29 mouse cellular contexts compared by ENCODE assay signal in the genomic region with DNA sequence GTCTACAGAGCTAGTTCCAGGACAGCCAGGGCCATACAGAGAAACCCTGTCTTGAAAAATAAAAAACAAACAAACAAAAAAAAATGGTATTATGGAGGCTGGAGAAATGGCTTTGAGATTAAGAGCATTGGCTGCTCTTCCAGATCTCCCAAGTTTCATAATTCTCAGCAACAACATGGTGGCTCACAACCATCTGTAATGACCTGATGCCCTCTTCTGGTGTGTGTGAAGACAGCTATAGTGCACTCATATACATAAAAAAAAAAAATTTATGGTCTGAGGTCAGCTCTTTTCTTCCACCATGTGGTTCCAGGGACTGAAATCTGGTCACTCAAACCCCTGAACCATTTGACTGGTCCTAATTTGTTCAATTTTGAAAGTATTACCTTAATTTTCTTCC. TPM values are rescaled to one million over a fixed set of nuclear protein-coding genes. Genes with fewer than 3 reads are reported as not detected.
DNase-seq lines count a peak whose midpoint lies in the region; ATAC-seq and TF ChIP-seq lines count a peak whose summit lies in the region.
"Had no signal": no experiment of that assay in that cellular context is flagged by ENCODE, and none has a peak within 500 bp of the region (broad histone marks: within the 10 kb centered on the region; RNA-seq: fewer than 3 reads in every experiment).

No protein-coding gene starts in this region.

- ATAC-seq in forebrain, postnatal 0 days = no peak
- ATAC-seq in forebrain, embryonic 11.5 days (replicated peaks; ENCODE audit: low FRiP score) = no peak
- no peak for ATAC-seq in intestine, postnatal 0 days
- ATAC-seq in intestine, embryonic 16.5 days = no peak
- ATAC-seq: CD4-positive, CD25-positive, alpha-beta regulatory T cell, adult 4 months; forebrain, embryonic 13.5 days had no signal

- no peak for DNase-seq in forebrain, postnatal 0 days
- DNase-seq in forebrain, embryonic 11.5 days (ENCODE audit: low spot score) = no peak
- DNase-seq in lung, postnatal 36 days = peak; percentile 23
- no peak for DNase-seq in lung, postnatal 4 days
- DNase-seq in brain, embryonic 14.5 days (ENCODE audit: low read depth) = peak; percentile 28
- no peak for DNase-seq in urinary bladder, postnatal 14 days (ENCODE audit: low spot score)
- DNase-seq: adrenal gland, adult 8-10 months; cerebellum, adult 18-20 months; cerebellum, postnatal 14 days; gastrocnemius, postnatal 14 days; heart, postnatal 10 days; kidney, adult 18-20 months; layer of hippocampus, postnatal 36 days; lung, adult 2 months; right cerebral cortex, postnatal 25 days; thymus, adult 18-20 months; thymus, postnatal 36 days had no signal

- H3K27ac ChIP-seq in forebrain, postnatal 0 days (ENCODE audit: low read depth, low read length) = no peak overlapping the region
- H3K27ac ChIP-seq in forebrain, embryonic 11.5 days (ENCODE audit: low read depth, low read length) = no peak overlapping the region
- no peak overlapping the region for H3K27ac ChIP-seq in intestine, postnatal 0 days (ENCODE audit: low read depth, low read length)
- H3K27ac ChIP-seq in intestine, embryonic 16.5 days (ENCODE audit: low read length) = no peak overlapping the region
- H3K27ac ChIP-seq: embryonic facial prominence, embryonic 12.5 days; forebrain, embryonic 13.5 days; hindbrain, embryonic 10.5 days; midbrain, embryonic 10.5 days had no signal

- H3K27me3 ChIP-seq in forebrain, postnatal 0 days (ENCODE audit: insufficient read depth, low read length) = no peaks in the 10 kb centered on the region
- H3K27me3 ChIP-seq in forebrain, embryonic 11.5 days (ENCODE audit: control insufficient read depth, insufficient read depth, low read length) = no peaks in the 10 kb centered on the region
- H3K27me3 ChIP-seq in intestine, postnatal 0 days (replicated peaks; ENCODE audit: control insufficient read depth, insufficient read depth, low read length) = no peaks in the 10 kb centered on the region
- H3K27me3 ChIP-seq in intestine, embryonic 16.5 days (replicated peaks; ENCODE audit: control insufficient read depth, insufficient read depth, low read length) = no peaks in the 10 kb centered on the region
- H3K27me3 ChIP-seq: embryonic facial prominence, embryonic 12.5 days; forebrain, embryonic 13.5 days had no signal

- no peaks in the 10 kb centered on the region for H3K36me3 ChIP-seq in forebrain, postnatal 0 days (ENCODE audit: insufficient read depth)
- peaks cover 60% of the 10 kb centered on the region for H3K36me3 ChIP-seq in forebrain, embryonic 11.5 days (ENCODE audit: control insufficient read depth, insufficient read depth, low read length)
- H3K36me3 ChIP-seq in intestine, postnatal 0 days (ENCODE audit: control insufficient read depth, insufficient read depth) = peaks cover 57% of the 10 kb centered on the region
- H3K36me3 ChIP-seq in intestine, embryonic 16.5 days (ENCODE audit: control insufficient read depth, insufficient read depth, low read length) = peaks cover 39% of the 10 kb centered on the region

- H3K4me2 ChIP-seq in forebrain, postnatal 0 days (ENCODE audit: low read depth) = no peak overlapping the region
- H3K4me2 ChIP-seq in forebrain, embryonic 11.5 days (ENCODE audit: low read depth, low read length, severe bottlenecking) = no peak overlapping the region
- no peak overlapping the region for H3K4me2 ChIP-seq in intestine, postnatal 0 days (replicated peaks; ENCODE audit: low read depth)
- H3K4me2 ChIP-seq in intestine, embryonic 16.5 days (ENCODE audit: low read depth, low read length) = no peak overlapping the region
- H3K4me2 ChIP-seq: embryonic facial prominence, embryonic 12.5 days; forebrain, embryonic 13.5 days; liver, embryonic 11.5 days had no signal

- H3K4me1 ChIP-seq in forebrain, postnatal 0 days (ENCODE audit: insufficient read depth) = no peaks in the 10 kb centered on the region
- H3K4me1 ChIP-seq in forebrain, embryonic 11.5 days (replicated peaks; ENCODE audit: control insufficient read depth, insufficient read depth, low read length) = no peaks in the 10 kb centered on the region
- H3K4me1 ChIP-seq in intestine, postnatal 0 days (replicated peaks; ENCODE audit: control insufficient read depth, insufficient read depth, low read length) = no peaks in the 10 kb centered on the region
- H3K4me1 ChIP-seq in intestine, embryonic 16.5 days (ENCODE audit: control insufficient read depth, insufficient read depth, low read length) = no peaks in the 10 kb centered on the region
- H3K4me1 ChIP-seq: embryonic facial prominence, embryonic 12.5 days; forebrain, embryonic 13.5 days; hindbrain, embryonic 10.5 days; midbrain, embryonic 10.5 days had no signal

- no peak overlapping the region for H3K4me3 ChIP-seq in forebrain, postnatal 0 days (ENCODE audit: low read depth, low read length)
- H3K4me3 ChIP-seq in forebrain, embryonic 11.5 days (ENCODE audit: low read depth, low read length) = no peak overlapping the region
- no peak overlapping the region for H3K4me3 ChIP-seq in intestine, postnatal 0 days (ENCODE audit: low read depth, low read length)
- H3K4me3 ChIP-seq in intestine, embryonic 16.5 days (ENCODE audit: low read length) = no peak overlapping the region
- H3K4me3 ChIP-seq: embryonic facial prominence, embryonic 12.5 days; erythroblast, embryonic 14.5 days; forebrain, embryonic 13.5 days; hindbrain, embryonic 10.5 days; midbrain, embryonic 10.5 days had no signal

- no peaks in the 10 kb centered on the region for H3K9me3 ChIP-seq in forebrain, postnatal 0 days (ENCODE audit: low read length)
- no peaks in the 10 kb centered on the region for H3K9me3 ChIP-seq in forebrain, embryonic 11.5 days (ENCODE audit: control insufficient read depth, low read length)
- no peaks in the 10 kb centered on the region for H3K9me3 ChIP-seq in intestine, postnatal 0 days (ENCODE audit: control insufficient read depth)
- H3K9me3 ChIP-seq in intestine, embryonic 16.5 days (ENCODE audit: control insufficient read depth, low read length) = no peaks in the 10 kb centered on the region
- H3K9me3 ChIP-seq: embryonic facial prominence, embryonic 12.5 days; forebrain, embryonic 13.5 days; hindbrain, embryonic 10.5 days; midbrain, embryonic 10.5 days had no signal

- H3K9ac ChIP-seq in forebrain, postnatal 0 days = no peak overlapping the region
- no peak overlapping the region for H3K9ac ChIP-seq in forebrain, embryonic 11.5 days (ENCODE audit: low read length)
- H3K9ac ChIP-seq in intestine, postnatal 0 days (ENCODE audit: low read depth, low read length) = no peak overlapping the region
- H3K9ac ChIP-seq in intestine, embryonic 16.5 days (ENCODE audit: low read depth, low read length) = no peak overlapping the region
- H3K9ac ChIP-seq: embryonic facial prominence, embryonic 12.5 days; forebrain, embryonic 13.5 days had no signal

- peak; percentile 21; the same call in 1 of the 2 replicates for TF ChIP-seq CTCF in forebrain, postnatal 0 days (IDR thresholded peaks at IDR 0.05; ENCODE audit: low read depth)
- TF ChIP-seq CTCF in intestine, postnatal 0 days (IDR thresholded peaks at IDR 0.05; ENCODE audit: low read depth) = peak; percentile 55
- TF ChIP-seq CTCF in brain, embryonic 14.5 days (IDR thresholded peaks at IDR 0.05; ENCODE audit: borderline replicate concordance, extremely low read depth, insufficient read depth, insufficient read length) = no peak

- TF ChIP-seq POLR2A in brain, embryonic 14.5 days (IDR thresholded peaks at IDR 0.05; ENCODE audit: borderline replicate concordance, extremely low read depth, insufficient read depth, insufficient read length, poor library complexity, severe bottlenecking) = no peak

RNA-seq across cellular contexts. Expression of a gene that starts 16.0 kb away (rescaled TPM):
- 1.2 and 1.4 TPM in 2 replicates for total RNA-seq in forebrain, postnatal 0 days (2014; rRNA removed)
- polyA plus RNA-seq in forebrain, postnatal 0 days (2015; fragmentation: Nextera tagmentation; extraction: Ambion mirVana) = 2.0 and 2.7 TPM in 2 replicates
- polyA plus RNA-seq in forebrain, embryonic 11.5 days (2014; fragmentation: Nextera tagmentation; extraction: Ambion mirVana) = 0.23 TPM in 1 of 2 replicates, not detected in the other
- polyA plus RNA-seq in intestine, postnatal 0 days (2015; fragmentation: Nextera tagmentation; extraction: Ambion mirVana) = 0.61 and 0.80 TPM in 2 replicates
- polyA plus RNA-seq in intestine, embryonic 16.5 days (2015; fragmentation: Nextera tagmentation; extraction: Ambion mirVana) = 0.17 TPM in 1 of 2 replicates, not detected in the other
- 2.5 and 2.9 TPM in 2 replicates for polyA plus RNA-seq in brain, embryonic 14.5 days (2012; rRNA removed)
- total RNA-seq: adrenal gland, adult 8-10 months; gastrocnemius, postnatal 14 days; neutrophil, adult 5-6 weeks had no signal
- polyA plus RNA-seq: CD4-positive, CD25-positive, alpha-beta regulatory T cell, adult 4 months; erythroblast, embryonic 14.5 days; forebrain, embryonic 13.5 days; limb, embryonic 11.5 days; midbrain, embryonic 10.5 days; stomach, embryonic 14.5 days had no signal

RNA-seq across cellular contexts. Expression of a gene that starts 25.2 kb away (rescaled TPM):
- 30.2 and 40.7 TPM in 2 replicates for total RNA-seq in forebrain, postnatal 0 days (2014; rRNA removed)
- polyA plus RNA-seq in forebrain, postnatal 0 days (2015; fragmentation: Nextera tagmentation; extraction: Ambion mirVana) = 18.1 and 19.7 TPM in 2 replicates
- polyA plus RNA-seq in forebrain, embryonic 11.5 days (2014; fragmentation: Nextera tagmentation; extraction: Ambion mirVana) = 446 and 476 TPM in 2 replicates
- 40.9 and 41.8 TPM in 2 replicates for polyA plus RNA-seq in intestine, postnatal 0 days (2015; fragmentation: Nextera tagmentation; extraction: Ambion mirVana)
- 132 and 149 TPM in 2 replicates for polyA plus RNA-seq in intestine, embryonic 16.5 days (2015; fragmentation: Nextera tagmentation; extraction: Ambion mirVana)
- polyA plus RNA-seq in brain, embryonic 14.5 days (2012; rRNA removed) = 57.3 and 70.1 TPM in 2 replicates

RNA-seq across cellular contexts. Expression of a gene that starts 42.3 kb away (rescaled TPM):
- 99.0 and 102 TPM in 2 replicates for total RNA-seq in forebrain, postnatal 0 days (2014; rRNA removed)
- 128 and 142 TPM in 2 replicates for polyA plus RNA-seq in forebrain, postnatal 0 days (2015; fragmentation: Nextera tagmentation; extraction: Ambion mirVana)
- 246 and 252 TPM in 2 replicates for polyA plus RNA-seq in forebrain, embryonic 11.5 days (2014; fragmentation: Nextera tagmentation; extraction: Ambion mirVana)
- 174 and 176 TPM in 2 replicates for polyA plus RNA-seq in intestine, postnatal 0 days (2015; fragmentation: Nextera tagmentation; extraction: Ambion mirVana)
- 345 and 352 TPM in 2 replicates for polyA plus RNA-seq in intestine, embryonic 16.5 days (2015; fragmentation: Nextera tagmentation; extraction: Ambion mirVana)
- polyA plus RNA-seq in brain, embryonic 14.5 days (2012; rRNA removed) = 119 and 145 TPM in 2 replicates

Comparison
In these comparisons a context has a peak if more than half of its experiments do, and no peak if none do; other contexts are left out.
1. DNase-seq: peak in lung, postnatal 36 days (single experiment) and brain, embryonic 14.5 days (single experiment); none in forebrain, postnatal 0 days (single experiment), forebrain, embryonic 11.5 days (single experiment), lung, postnatal 4 days (0 of 2) and urinary bladder, postnatal 14 days (single experiment).